Mouse (Mus musculus): ENCODE results near the gene Pkd1. TPM values are rescaled to one million over a fixed set of nuclear protein-coding genes. Genes with fewer than 3 reads are reported as not detected.

Gene Pkd1
- polyA plus RNA-seq, 1 experiment, result 25.5 TPM

GRCm38 (mm10) chr17:24596073-24596466, 46.4 kb downstream of the Pkd1 start:
- no peak for DNase-seq (ENCODE audit: low read depth, low spot score)
- 71% methylated on average over 5 of the region's 5 CpGs for WGBS

GRCm38 (mm10) chr17:24596471-24597183, 47.0 kb downstream of the Pkd1 start:
- no peak for DNase-seq (ENCODE audit: low read depth, low spot score)
- 85% methylated on average over 19 of the region's 19 CpGs for WGBS

- WGBS, result 83% methylated on average over 3 of the region's 3 CpGs
- DNase-seq (ENCODE audit: low read depth, low spot score), result no peak
Measured at GRCm38 (mm10) chr17:24597989-24598388, 48.4 kb downstream of the Pkd1 start.

- WGBS, result 90% methylated on average over 4 of the region's 4 CpGs
- DNase-seq (ENCODE audit: low read depth, low spot score), result no peak
Measured at GRCm38 (mm10) chr17:24600502-24600901, 50.9 kb downstream of the Pkd1 start.

GRCm38 (mm10) chr17:24603961-24604360, 54.3 kb downstream of the Pkd1 start:
- WGBS, result 89% methylated on average over 8 of the region's 8 CpGs
- no peak for DNase-seq (ENCODE audit: low read depth, low spot score)

- WGBS, result 92% methylated on average over 3 of the region's 3 CpGs
- no peak for DNase-seq (ENCODE audit: low read depth, low spot score)
Measured at GRCm38 (mm10) chr17:24604557-24604956, 54.9 kb downstream of the Pkd1 start.

- DNase-seq (ENCODE audit: low read depth, low spot score), result no peak
- 87% methylated on average over 4 of the region's 4 CpGs for WGBS
Measured at GRCm38 (mm10) chr17:24608370-24608769, 58.7 kb downstream of the Pkd1 start.

GRCm38 (mm10) chr17:24608874-24609273, 59.2 kb downstream of the Pkd1 start:
- WGBS, result 93% methylated on average over 8 of the region's 8 CpGs
- DNase-seq (ENCODE audit: low read depth, low spot score), result no peak

GRCm38 (mm10) chr17:24610711-24611110, 61.1 kb downstream of the Pkd1 start:
- WGBS, result 60% methylated on average over 2 of the region's 2 CpGs

GRCm38 (mm10) chr17:24617561-24618194, 68.0 kb downstream of the Pkd1 start:
- 80% methylated on average over 14 of the region's 14 CpGs for WGBS
- no peak for DNase-seq (ENCODE audit: low read depth, low spot score)

More at GRCm38 (mm10) chr17:24610711-24611110, 61.1 kb downstream of the Pkd1 start:
- no peak for DNase-seq (ENCODE audit: low read depth, low spot score)

GRCm38 (mm10) chr17:24625472-24625871, 75.8 kb downstream of the Pkd1 start:
- WGBS, result 83% methylated on average over 8 of the region's 8 CpGs
- no peak for DNase-seq (ENCODE audit: low read depth, low spot score)

- no peak for DNase-seq (ENCODE audit: low read depth, low spot score)
- 41% methylated on average over 5 of the region's 5 CpGs for WGBS
Measured at GRCm38 (mm10) chr17:24628646-24629045, 79.0 kb downstream of the Pkd1 start.

GRCm38 (mm10) chr17:24630072-24630471, 80.4 kb downstream of the Pkd1 start:
- no peak for DNase-seq (ENCODE audit: low read depth, low spot score)
- WGBS, result 90% methylated on average over 14 of the region's 14 CpGs

- under 1% methylated on average over 51 of the region's 51 CpGs for WGBS
- DNase-seq (ENCODE audit: low read depth, low spot score), result peak; percentile 66
Measured at GRCm38 (mm10) chr17:24632167-24632812, 82.7 kb downstream of the Pkd1 start, which contains the start of the genes Tsc2 and Nthl1. TSS of gene Tsc2 (minus strand) at chr17:24632630. TSS of gene Nthl1 (plus strand) at chr17:24632680.

- WGBS, result 3% methylated on average over 22 of the region's 22 CpGs
- DNase-seq (ENCODE audit: low read depth, low spot score), result peak; percentile 60
Measured at GRCm38 (mm10) chr17:24632813-24633449, 83.3 kb downstream of the Pkd1 start.

- WGBS, result 95% methylated on average over 11 of the region's 11 CpGs
- no peak for DNase-seq (ENCODE audit: low read depth, low spot score)
Measured at GRCm38 (mm10) chr17:24633831-24634230, 84.2 kb downstream of the Pkd1 start.

GRCm38 (mm10) chr17:24635024-24635423, 85.4 kb downstream of the Pkd1 start:
- no peak for DNase-seq (ENCODE audit: low read depth, low spot score)
- 82% methylated on average over 4 of the region's 4 CpGs for WGBS

- no peak for DNase-seq (ENCODE audit: low read depth, low spot score)
- 88% methylated on average over 5 of the region's 5 CpGs for WGBS
Measured at GRCm38 (mm10) chr17:24635694-24636093, 86.1 kb downstream of the Pkd1 start.

GRCm38 (mm10) chr17:24636781-24637481, 87.3 kb downstream of the Pkd1 start:
- DNase-seq (ENCODE audit: low read depth, low spot score), result no peak
- WGBS, result 84% methylated on average over 5 of the region's 5 CpGs

- DNase-seq (ENCODE audit: low read depth, low spot score), result no peak
- 78% methylated on average over 4 of the region's 4 CpGs for WGBS
Measured at GRCm38 (mm10) chr17:24638214-24638613, 88.6 kb downstream of the Pkd1 start.

Measured in large intestine, adult 2 months (tissue).